Mouse (Mus musculus) heart, adult 2 months (tissue): ENCODE measurements at regions not wholly inside any gene's neighbourhood (a gene's known extent, or its start where the extent isn't known, plus 50 kb on each side); places are given as distances from the start of the nearest gene placed in this dataset.

ENCODE experiments used
- DNase-seq, 2 experiments: peaks; one replicate each; pipeline ENCODE4 v3.0.0; 2021
- H3K27ac ChIP-seq: fragments of 200-600 bp; 2 replicates; pipeline ENCODE4 v1.8.1; 2022
- H3K27me3 ChIP-seq: fragments of 200-500 bp; 2 replicates; pipeline ENCODE4 v1.6.1; 2012; ENCODE audit warnings: mild to moderate bottlenecking, low read length, inconsistent platforms, mixed read lengths; ENCODE audit not compliant: control insufficient read depth, insufficient read depth
- H3K36me3 ChIP-seq: fragments of 200-500 bp; 2 replicates; pipeline ENCODE4 v1.6.1; 2012; ENCODE audit warnings: low read length, inconsistent platforms; ENCODE audit not compliant: control insufficient read depth, insufficient read depth
- H3K4me1 ChIP-seq: fragments of 200-500 bp; 2 replicates; pipeline ENCODE4 v1.6.1; 2011; ENCODE audit warnings: low read length; ENCODE audit not compliant: control insufficient read depth, insufficient read depth
- H3K4me3 ChIP-seq: fragments of 200-600 bp; 2 replicates; pipeline ENCODE4 v1.8.1; 2022
- H3K79me2 ChIP-seq: fragments of 200-500 bp; replicated peaks from 2 replicates; pipeline ENCODE4 v1.6.1; 2012; ENCODE audit warnings: mild to moderate bottlenecking, inconsistent platforms, low read length, moderate library complexity, mixed read lengths; ENCODE audit not compliant: control insufficient read depth, insufficient read depth
- H3K9ac ChIP-seq: fragments of 200-500 bp; 2 replicates; pipeline ENCODE4 v1.6.1; 2012; ENCODE audit warnings: low read depth, mild to moderate bottlenecking, control low read depth, inconsistent platforms, low read length, mixed read lengths
- CTCF ChIP-seq: fragments of 200-600 bp; IDR thresholded peaks from 2 replicates; pipeline ENCODE4 v1.8.1; 2022; ENCODE audit warnings: antibody characterized with exemption, mild to moderate bottlenecking, moderate library complexity
- EP300 ChIP-seq: fragments of 200-500 bp; IDR thresholded peaks from 2 replicates; pipeline ENCODE4 v1.6.1; 2011; ENCODE audit warnings: low read depth, low read length, control low read depth; ENCODE audit not compliant: insufficient read depth
- POLR2A ChIP-seq: fragments of 200-500 bp; IDR thresholded peaks from 2 replicates; pipeline ENCODE4 v1.6.1; 2011; ENCODE audit warnings: mild to moderate bottlenecking, low read depth, low read length, control low read depth; ENCODE audit not compliant: insufficient read depth
- WGBS: fragments of 180-500 bp; shearing (Covaris S2); methylation state at CpG from one replicate; pipeline ENCODE4 v1.1.7; 2018; 5-methylcytosine and 5-hydroxymethylcytosine counted together
- intact Hi-C: fragments of 180-260 bp; cut with DNase I; formaldehyde crosslinking; loops from one replicate; pipeline ENCODE4 v1.15.1; 2025

GRCm38 (mm10) chr3:37875331-37876015 lies 151.2 kb upstream of the Gm5148 start:
- Histone ChIP-seq H3K27ac (peak overlapping the region; percentile 92), H3K36me3 (no peaks in the 10 kb centered on the region), H3K4me1 (peaks cover 15% of the 10 kb centered on the region), H3K9ac (no peak overlapping the region), H3K4me3 (no peak overlapping the region), H3K79me2 (no peaks in the 10 kb centered on the region), H3K27me3 (no peaks in the 10 kb centered on the region)
- TF ChIP-seq CTCF: peak; percentile 4; the same call in 1 of the 2 replicates
- peak; percentile 68 for TF ChIP-seq EP300
- TF ChIP-seq POLR2A: 0 out of 2 replicates have a peak, but pooled peaks have one; percentile 13
- 8% methylated on average over 6 of the region's 6 CpGs for WGBS
- intact Hi-C loops: loop anchor here (5.0 to 10.0 kb wide), 4 partner anchors 38 to 231 kb away; no protein-coding TSS in a partner anchor
- DNase-seq: peak; percentile 77 to 88

- H3K27ac ChIP-seq: peak overlapping the region; percentile 73
- H3K79me2 ChIP-seq: no peaks in the 10 kb centered on the region
- DNase-seq: peak; percentile 41 to 50
- no peaks in the 10 kb centered on the region for H3K27me3 ChIP-seq
- no peak overlapping the region for H3K4me3 ChIP-seq
- H3K9ac ChIP-seq: no peak overlapping the region
- intact Hi-C loops: loop anchor here (5.0 to 10.0 kb wide), 4 partner anchors 38 to 230 kb away; no protein-coding TSS in a partner anchor
- H3K36me3 ChIP-seq: no peaks in the 10 kb centered on the region
- peaks cover 15% of the 10 kb centered on the region for H3K4me1 ChIP-seq
- 50% methylated on average over 6 of the region's 6 CpGs for WGBS
- no peak for TF ChIP-seq POLR2A
- TF ChIP-seq CTCF: no peak
- no peak for TF ChIP-seq EP300
These were observed 150.6 kb upstream of the Gm5148 start for GRCm38 (mm10) chr3:37874864-37875263.

- H3K4me3 ChIP-seq: no peak overlapping the region
- intact Hi-C loops: loop anchor here (10.0 kb wide), 1 partner anchor 230 kb away; no protein-coding TSS in a partner anchor
- H3K27me3 ChIP-seq: no peaks in the 10 kb centered on the region
- H3K9ac ChIP-seq: no peak overlapping the region
- peak overlapping the region; percentile 73 for H3K27ac ChIP-seq
- no peaks in the 10 kb centered on the region for H3K36me3 ChIP-seq
- DNase-seq: no peak
- H3K4me1 ChIP-seq: peaks cover 15% of the 10 kb centered on the region
- TF ChIP-seq EP300 (no peak), POLR2A (no peak), CTCF (no peak)
- no peaks in the 10 kb centered on the region for H3K79me2 ChIP-seq
- 55% methylated on average over 1 of the region's 1 CpGs for WGBS
These were observed 150.1 kb upstream of the Gm5148 start for GRCm38 (mm10) chr3:37874346-37874745.

GRCm38 (mm10) chr3:37872329-37872728 lies 148.0 kb upstream of the Gm5148 start:
- Histone ChIP-seq H3K9ac (no peak overlapping the region), H3K79me2 (no peaks in the 10 kb centered on the region), H3K27ac (no peak overlapping the region), H3K4me1 (peaks cover 16% of the 10 kb centered on the region), H3K27me3 (no peaks in the 10 kb centered on the region), H3K36me3 (no peaks in the 10 kb centered on the region), H3K4me3 (no peak overlapping the region)
- WGBS: 97% methylated on average over 3 of the region's 3 CpGs
- TF ChIP-seq EP300 (no peak), POLR2A (no peak), CTCF (no peak)
- no peak for DNase-seq
- intact Hi-C loops: loop anchor here (10.0 kb wide), 1 partner anchor 228 kb away; no protein-coding TSS in a partner anchor

GRCm38 (mm10) chr3:37871076-37871475 lies 146.8 kb upstream of the Gm5148 start:
- TF ChIP-seq CTCF (no peak), EP300 (no peak)
- no peaks in the 10 kb centered on the region for H3K27me3 ChIP-seq
- no peak for DNase-seq
- intact Hi-C loops: loop anchor here (10.0 kb wide), 1 partner anchor 226 kb away; no protein-coding TSS in a partner anchor
- no peak overlapping the region for H3K9ac ChIP-seq
- WGBS: 69% methylated on average over 4 of the region's 4 CpGs
- H3K4me3 ChIP-seq: no peak overlapping the region
- H3K79me2 ChIP-seq: no peaks in the 10 kb centered on the region
- peaks cover 14% of the 10 kb centered on the region for H3K4me1 ChIP-seq
- H3K36me3 ChIP-seq: no peaks in the 10 kb centered on the region
- no peak overlapping the region for H3K27ac ChIP-seq

GRCm38 (mm10) chr3:37868454-37868853 lies 144.2 kb upstream of the Gm5148 start:
- WGBS: 45% methylated on average over 4 of the region's 4 CpGs
- Histone ChIP-seq H3K79me2 (no peaks in the 10 kb centered on the region), H3K27ac (no peak overlapping the region), H3K9ac (no peak overlapping the region), H3K27me3 (no peaks in the 10 kb centered on the region), H3K4me3 (no peak overlapping the region), H3K4me1 (peaks cover 1% of the 10 kb centered on the region), H3K36me3 (no peaks in the 10 kb centered on the region)
- intact Hi-C loops: loop anchor here (2.0 kb wide), 1 partner anchor 18 kb away; no protein-coding TSS in a partner anchor
- peak in 1 of 2 experiments; percentile 27 for DNase-seq
- no peak for TF ChIP-seq CTCF
- TF ChIP-seq EP300: no peak
- TF ChIP-seq POLR2A: no peak
